9 mouse cellular contexts compared by ENCODE assay signal in the genomic region with DNA sequence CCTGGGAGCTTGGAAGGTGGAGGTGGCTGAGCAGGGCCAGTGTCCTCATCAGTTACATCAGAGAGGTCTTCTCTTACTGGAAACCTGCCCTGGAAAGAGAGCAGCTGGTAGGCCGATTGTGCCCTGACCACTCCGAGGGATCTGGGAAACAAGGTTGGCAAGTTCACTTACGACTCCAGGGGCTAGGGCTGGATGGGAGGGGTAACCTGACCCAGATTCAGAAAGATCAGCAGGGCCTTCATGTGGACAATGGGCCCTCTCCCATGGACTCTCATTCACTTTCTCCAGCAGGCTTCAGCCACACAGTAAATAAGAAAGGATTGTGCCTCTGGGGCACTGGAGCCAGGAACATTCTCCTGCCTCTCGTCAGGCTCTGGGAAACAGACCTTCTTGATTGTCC. TPM values are rescaled to one million over a fixed set of nuclear protein-coding genes. Genes with fewer than 3 reads are reported as not detected.
"Had no signal": no experiment of that assay in that cellular context is flagged by ENCODE, and none has a peak within 500 bp of the region (broad histone marks: within the 10 kb centered on the region; RNA-seq: fewer than 3 reads in every experiment).

No protein-coding gene starts in this region.

- DNase-seq: kidney, adult 9 months; kidney, postnatal 36 days; lung, adult 18-20 months; thymus, postnatal 36 days had no signal

- H3K27ac ChIP-seq: kidney, postnatal 0 days; limb, embryonic 13.5 days; liver, embryonic 14.5 days; midbrain, embryonic 13.5 days had no signal

- ATAC-seq: midbrain, embryonic 13.5 days had no signal

- H3K4me3 ChIP-seq: limb, embryonic 13.5 days; midbrain, embryonic 13.5 days had no signal

RNA-seq across cellular contexts. Expression of gene Ajm1, which starts 3.3 kb away (rescaled TPM):
- total RNA-seq: liver, adult 2 months had no signal
